Mouse (Mus musculus) central nervous system, embryonic 14 days (tissue): ENCODE measurements around the gene Olfr1499. TPM values are rescaled to one million over a fixed set of nuclear protein-coding genes. Genes with fewer than 3 reads are reported as not detected.

Source experiments
- polyA plus RNA-seq: library from polyadenylated mRNA; depleted of rRNA; stranded (reverse); fragments of >200 nt; gene quantifications from 2 replicates; pipeline ENCODE4 v1.2.3, GENCODE M21; 2012; rRNA removed

The Olfr1499 gene
- polyA plus RNA-seq = not detected in 2 replicates

GRCm38 (mm10) chr19:13819347-13819746 lies at the start of gene Olfr1499:
Olfr1499 (minus strand) TSS chr19:13819447.

GRCm38 (mm10) chr19:13861495-13861894 lies 42.2 kb upstream of the Olfr1499 start, which contains the start of gene Olfr1502:
Olfr1502 (plus strand) TSS chr19:13861795.

GRCm38 (mm10) chr19:13850592-13850991 lies 31.3 kb upstream of the Olfr1499 start, which contains the start of gene Olfr1501:
Olfr1501 (minus strand) TSS chr19:13850692.

GRCm38 (mm10) chr19:13830388-13830787 lies 11.1 kb upstream of the Olfr1499 start, which contains the start of gene Olfr1500:
Olfr1500 (minus strand) TSS chr19:13830488.

GRCm38 (mm10) chr19:13798102-13798501 lies 21.1 kb downstream of the Olfr1499 start, which contains the start of gene Olfr1497:
Olfr1497 (minus strand) TSS chr19:13798202.

GRCm38 (mm10) chr19:13777578-13777977 lies 41.7 kb downstream of the Olfr1499 start, which contains the start of gene Olfr1496:
Olfr1496 (plus strand) TSS chr19:13777878.

GRCm38 (mm10) chr19:13764306-13764705 lies 54.9 kb downstream of the Olfr1499 start, which contains the start of gene Olfr1495:
Olfr1495 (plus strand) TSS chr19:13764606.

Other genes with a start within 250 kb of the Olfr1499 start
- gene Olfr1484, start 235.9 kb downstream of the Olfr1499 start, polyA plus RNA-seq = not detected in 2 replicates
- not detected in 2 replicates for gene Olfr1487, start 202.1 kb downstream of the Olfr1499 start, polyA plus RNA-seq
- not detected in 2 replicates for gene Olfr1489, start 187.8 kb downstream of the Olfr1499 start, polyA plus RNA-seq
- gene Olfr1490, start 168.4 kb downstream of the Olfr1499 start, polyA plus RNA-seq = not detected in 2 replicates
- gene Olfr1491, start 122.2 kb downstream of the Olfr1499 start, polyA plus RNA-seq = not detected in 2 replicates
- gene Olfr1493-ps1, start 96.2 kb downstream of the Olfr1499 start, polyA plus RNA-seq = not detected in 2 replicates
- not detected in 2 replicates for gene Olfr1494, start 79.7 kb downstream of the Olfr1499 start, polyA plus RNA-seq
- not detected in 2 replicates for gene Olfr1495, start 54.8 kb downstream of the Olfr1499 start, polyA plus RNA-seq
- gene Olfr1496, start 41.6 kb downstream of the Olfr1499 start, polyA plus RNA-seq = not detected in 2 replicates
- not detected in 2 replicates for gene Olfr1497, start 21.2 kb downstream of the Olfr1499 start, polyA plus RNA-seq
- not detected in 2 replicates for gene Olfr1500, start 11.0 kb upstream of the Olfr1499 start, polyA plus RNA-seq
- not detected in 2 replicates for gene Olfr1501, start 31.2 kb upstream of the Olfr1499 start, polyA plus RNA-seq
- gene Olfr1502, start 42.3 kb upstream of the Olfr1499 start, polyA plus RNA-seq = not detected in 2 replicates
- gene Olfr1504, start 78.5 kb upstream of the Olfr1499 start, polyA plus RNA-seq = not detected in 2 replicates
- gene Olfr1505, start 94.1 kb upstream of the Olfr1499 start, polyA plus RNA-seq = not detected in 2 replicates